Comparison of ENCODE assay signal across 13 mouse cellular contexts in the genomic region with DNA sequence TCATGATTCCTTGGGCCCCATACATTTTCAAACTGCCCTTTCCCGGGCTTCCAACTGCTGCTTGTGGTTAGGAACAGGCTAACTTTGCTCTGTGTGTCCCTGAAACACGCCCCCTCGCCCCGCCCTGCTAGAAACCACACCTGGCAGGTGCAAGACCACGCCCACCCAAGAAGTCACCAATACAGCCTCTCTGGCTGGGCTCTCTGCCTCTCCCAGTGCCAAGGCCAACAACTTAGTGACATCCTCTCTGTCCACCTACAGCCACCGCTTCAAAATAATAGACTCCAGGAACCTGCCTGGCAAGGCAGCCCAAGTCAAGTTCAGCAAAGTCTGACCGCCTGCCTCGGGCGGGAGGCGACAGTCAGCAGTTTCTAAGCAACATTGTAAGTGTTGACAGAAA. TPM values are rescaled to one million over a fixed set of nuclear protein-coding genes. Genes with fewer than 3 reads are reported as not detected.
DNase-seq lines count a peak whose midpoint lies in the region; ATAC-seq and TF ChIP-seq lines count a peak whose summit lies in the region.
"Had no signal": no experiment of that assay in that cellular context is flagged by ENCODE, and none has a peak within 500 bp of the region (broad histone marks: within the 10 kb centered on the region; RNA-seq: fewer than 3 reads in every experiment).

No protein-coding gene starts in this region.

- peak overlapping the region; percentile 51 for H3K4me2 ChIP-seq in intestine, embryonic 16.5 days (ENCODE audit: low read depth, low read length)
- peak overlapping the region; percentile 48 for H3K4me2 ChIP-seq in lung, embryonic 14.5 days
- peak overlapping the region; percentile 44 for H3K4me2 ChIP-seq in stomach, postnatal 0 days (replicated peaks; ENCODE audit: low read depth)
- H3K4me2 ChIP-seq in forebrain, embryonic 12.5 days = no peak overlapping the region

- no peak for TF ChIP-seq EP300 in stomach, postnatal 0 days (optimal IDR thresholded peaks at IDR 0.05)

- H3K27me3 ChIP-seq in intestine, embryonic 16.5 days (replicated peaks; ENCODE audit: control insufficient read depth, insufficient read depth, low read length) = no peaks in the 10 kb centered on the region
- H3K27me3 ChIP-seq in lung, embryonic 14.5 days (ENCODE audit: insufficient read depth, low read length) = 0 out of 2 replicates have a peak, but pooled peaks cover 3% of the 10 kb centered on the region
- H3K27me3 ChIP-seq in stomach, postnatal 0 days (ENCODE audit: control insufficient read depth, insufficient read depth, low read length) = no peaks in the 10 kb centered on the region
- no peaks in the 10 kb centered on the region for H3K27me3 ChIP-seq in forebrain, embryonic 12.5 days

- no peak for DNase-seq in layer of hippocampus, adult 2 months (ENCODE audit: low spot score in 2 of 2)
- no peak for DNase-seq in layer of hippocampus, postnatal 10 days (ENCODE audit: low spot score in 2 of 2)
- peak; percentile 70 for DNase-seq in lung, embryonic 14.5 days
- peak; percentile 94 for DNase-seq in stomach, postnatal 0 days (ENCODE audit: low spot score)
- DNase-seq in embryo, embryonic 10.5 days (ENCODE audit: low spot score) = no peak
- DNase-seq in spleen, postnatal 4 days (ENCODE audit: low spot score in 2 of 2) = no peak
- DNase-seq: adrenal gland, postnatal 14 days; cerebellum, adult 11 months had no signal

- peak overlapping the region; percentile 49; the same call in 1 of the 2 replicates for H3K9ac ChIP-seq in intestine, embryonic 16.5 days (ENCODE audit: low read depth, low read length)
- H3K9ac ChIP-seq in lung, embryonic 14.5 days = no peak overlapping the region
- H3K9ac ChIP-seq in stomach, postnatal 0 days (ENCODE audit: low read length) = no peak overlapping the region
- H3K9ac ChIP-seq in forebrain, embryonic 12.5 days = no peak overlapping the region

- 46% methylated on average over 10 of the region's 10 CpGs for WGBS in intestine, embryonic 16.5 days
- WGBS in lung, embryonic 14.5 days = 28% methylated on average over 10 of the region's 10 CpGs
- 28% methylated on average over 10 of the region's 10 CpGs for WGBS in stomach, postnatal 0 days
- 67% methylated on average over 10 of the region's 10 CpGs for WGBS in forebrain, embryonic 12.5 days

- 0 out of 2 replicates have a peak, but pooled peaks cover 2% of the 10 kb centered on the region for H3K4me1 ChIP-seq in intestine, embryonic 16.5 days (ENCODE audit: control insufficient read depth, insufficient read depth, low read length)
- no peaks in the 10 kb centered on the region for H3K4me1 ChIP-seq in lung, embryonic 14.5 days (ENCODE audit: insufficient read depth)
- no peaks in the 10 kb centered on the region for H3K4me1 ChIP-seq in stomach, postnatal 0 days (replicated peaks; ENCODE audit: control insufficient read depth, insufficient read depth)
- no peaks in the 10 kb centered on the region; the same call in 1 of the 2 replicates for H3K4me1 ChIP-seq in forebrain, embryonic 12.5 days

- H3K36me3 ChIP-seq in intestine, embryonic 16.5 days (ENCODE audit: control insufficient read depth, insufficient read depth, low read length) = no peaks in the 10 kb centered on the region
- no peaks in the 10 kb centered on the region for H3K36me3 ChIP-seq in lung, embryonic 14.5 days (ENCODE audit: insufficient read depth)
- H3K36me3 ChIP-seq in stomach, postnatal 0 days (ENCODE audit: control insufficient read depth, insufficient read depth, low read length) = no peaks in the 10 kb centered on the region
- no peaks in the 10 kb centered on the region for H3K36me3 ChIP-seq in forebrain, embryonic 12.5 days (replicated peaks)

- peak; percentile 86 for ATAC-seq in intestine, embryonic 16.5 days
- ATAC-seq in lung, embryonic 14.5 days (ENCODE audit: insufficient read depth) = peak; percentile 77
- ATAC-seq in stomach, postnatal 0 days (ENCODE audit: low FRiP score, low TSS enrichment) = peak; percentile 87
- no peak for ATAC-seq in forebrain, embryonic 12.5 days (ENCODE audit: low FRiP score)
- ATAC-seq: Patski had no signal

- TF ChIP-seq CTCF in layer of hippocampus, adult 2 months (conservative IDR thresholded peaks at IDR 0.05) = no peak
- no peak for TF ChIP-seq CTCF in lung, embryonic 14.5 days (IDR thresholded peaks at IDR 0.05; ENCODE audit: low read depth)
- no peak for TF ChIP-seq CTCF in stomach, postnatal 0 days (IDR thresholded peaks at IDR 0.05; ENCODE audit: low read depth)

- H3K4me3 ChIP-seq in layer of hippocampus, adult 2 months = no peak overlapping the region
- H3K4me3 ChIP-seq in intestine, embryonic 16.5 days (ENCODE audit: low read length) = peak overlapping the region; percentile 44
- no peak overlapping the region for H3K4me3 ChIP-seq in lung, embryonic 14.5 days (ENCODE audit: low read depth, low read length)
- no peak overlapping the region for H3K4me3 ChIP-seq in stomach, postnatal 0 days (ENCODE audit: low read depth, low read length)
- H3K4me3 ChIP-seq in forebrain, embryonic 12.5 days (replicated peaks) = no peak overlapping the region

- peak overlapping the region; percentile 50; the same call in 1 of the 2 replicates for H3K27ac ChIP-seq in layer of hippocampus, adult 2 months
- H3K27ac ChIP-seq in intestine, embryonic 16.5 days (ENCODE audit: low read length) = peak overlapping the region; percentile 93
- peak overlapping the region; percentile 83 for H3K27ac ChIP-seq in lung, embryonic 14.5 days (ENCODE audit: low read depth)
- H3K27ac ChIP-seq in stomach, postnatal 0 days (replicated peaks) = peak overlapping the region; percentile 81
- no peak overlapping the region for H3K27ac ChIP-seq in forebrain, embryonic 12.5 days
- H3K27ac ChIP-seq: macrophage had no signal

- no peaks in the 10 kb centered on the region for H3K9me3 ChIP-seq in intestine, embryonic 16.5 days (ENCODE audit: control insufficient read depth, low read length)
- no peaks in the 10 kb centered on the region for H3K9me3 ChIP-seq in lung, embryonic 14.5 days (ENCODE audit: low read depth, low read length)
- H3K9me3 ChIP-seq in stomach, postnatal 0 days (ENCODE audit: control insufficient read depth, low read length) = no peaks in the 10 kb centered on the region
- no peaks in the 10 kb centered on the region for H3K9me3 ChIP-seq in forebrain, embryonic 12.5 days

RNA-seq across cellular contexts. Expression of a gene that starts 53.3 kb away (rescaled TPM):
- total RNA-seq in layer of hippocampus, adult 2 months (2021) = 100 to 1,000 TPM; 399 to 415 TPM
- total RNA-seq in layer of hippocampus, postnatal 10 days (2021) = 100 to 1,000 TPM; 151 to 166 TPM
- 11.1 and 12.6 TPM in 2 replicates for polyA plus RNA-seq in intestine, embryonic 16.5 days (2015; fragmentation: Nextera tagmentation; extraction: Ambion mirVana)
- polyA plus RNA-seq in lung, embryonic 14.5 days (2014; fragmentation: Nextera tagmentation; extraction: Ambion mirVana) = 8.1 and 8.5 TPM in 2 replicates
- 7.5 and 8.5 TPM in 2 replicates for polyA plus RNA-seq in stomach, postnatal 0 days (2015; fragmentation: Nextera tagmentation; extraction: Ambion mirVana)
- polyA plus RNA-seq in forebrain, embryonic 12.5 days (2016; fragmentation: Nextera tagmentation; extraction: Ambion mirVana) = 1.1 and 1.5 TPM in 2 replicates
- polyA plus RNA-seq: C2C12, macrophage had no signal

Comparison
In these comparisons a context has a peak if more than half of its experiments do, and no peak if none do; other contexts are left out.
1. DNase-seq: peak in lung, embryonic 14.5 days (single experiment) and stomach, postnatal 0 days (single experiment); none in layer of hippocampus, adult 2 months (0 of 2), layer of hippocampus, postnatal 10 days (0 of 2), embryo, embryonic 10.5 days (single experiment) and spleen, postnatal 4 days (0 of 2).